Mouse (Mus musculus): ENCODE measurements around the gene Cdc42bpb. TPM values are rescaled to one million over a fixed set of nuclear protein-coding genes. Genes with fewer than 3 reads are reported as not detected.

The Cdc42bpb gene
- total and polyA plus RNA-seq, 2 experiments: 19.5 to 122 TPM

DNA sequence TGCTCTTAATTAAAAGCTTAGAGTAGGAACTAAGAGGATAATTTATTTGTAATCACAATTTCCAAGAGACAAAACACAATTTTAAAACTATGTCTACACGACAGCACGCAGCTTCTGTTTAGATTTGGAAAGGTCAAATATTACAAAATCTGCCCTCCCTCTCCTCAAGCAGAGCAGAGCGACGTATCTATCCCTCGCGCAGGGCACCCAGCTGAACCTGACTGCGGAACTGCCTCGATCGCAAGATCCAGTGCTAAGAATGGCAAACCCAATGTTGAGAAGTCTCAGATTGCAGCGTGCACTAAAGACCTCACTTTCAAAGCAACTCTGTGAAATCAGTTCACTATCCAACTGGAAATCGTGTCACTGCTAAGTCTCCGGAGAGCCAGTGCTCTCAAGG lies 2.0 kb downstream of the Cdc42bpb start:
- Histone ChIP-seq H3K27ac (replicated peaks; ENCODE audit: insufficient read depth, low read depth, low read length) (peak overlapping the region; percentile 98), H3K27me3 (ENCODE audit: control insufficient read depth, insufficient read depth, low read length) (no peaks in the 10 kb centered on the region), H3K4me1 (ENCODE audit: control insufficient read depth, insufficient read depth, low read length) (peaks cover 19% of the 10 kb centered on the region), H3K9ac (ENCODE audit: low read depth, low read length) (peak overlapping the region; percentile 85), H3K36me3 (ENCODE audit: control insufficient read depth, insufficient read depth, low read length) (no peaks in the 10 kb centered on the region), H3K79me2 (ENCODE audit: control insufficient read depth, insufficient read depth, low read length) (peaks cover 21% of the 10 kb centered on the region), H3K4me3 (ENCODE audit: insufficient read depth, low read depth, low read length) (peak overlapping the region; percentile 93)
- TF ChIP-seq CTCF (IDR thresholded peaks at IDR 0.05; ENCODE audit: low read depth, low read length): no peak
- 0 out of 2 replicates have a peak, but pooled peaks have one; percentile 9 for TF ChIP-seq POLR2A (IDR thresholded peaks at IDR 0.05; ENCODE audit: extremely low read depth, insufficient read depth, low read length)
- peak; percentile 81 for DNase-seq (ENCODE audit: extremely low read depth, low read depth, low spot score)
- WGBS: 2% methylated on average over 12 of the region's 12 CpGs

- peak; percentile 77 for DNase-seq (ENCODE audit: extremely low read depth, low read depth, low spot score)
- H3K27ac ChIP-seq (replicated peaks; ENCODE audit: insufficient read depth, low read depth, low read length): peak overlapping the region; percentile 98
- peak overlapping the region; percentile 51 for H3K4me3 ChIP-seq (ENCODE audit: insufficient read depth, low read depth, low read length)
- 7% methylated on average over 10 of the region's 10 CpGs for WGBS
- H3K79me2 ChIP-seq (ENCODE audit: control insufficient read depth, insufficient read depth, low read length): peaks cover 28% of the 10 kb centered on the region
- H3K4me1 ChIP-seq (ENCODE audit: control insufficient read depth, insufficient read depth, low read length): peaks cover 25% of the 10 kb centered on the region
- H3K9ac ChIP-seq (ENCODE audit: low read depth, low read length): peak overlapping the region; percentile 76
- H3K36me3 ChIP-seq (ENCODE audit: control insufficient read depth, insufficient read depth, low read length): no peaks in the 10 kb centered on the region
- TF ChIP-seq CTCF (IDR thresholded peaks at IDR 0.05; ENCODE audit: low read depth, low read length) (no peak), POLR2A (IDR thresholded peaks at IDR 0.05; ENCODE audit: extremely low read depth, insufficient read depth, low read length) (no peak)
- no peaks in the 10 kb centered on the region for H3K27me3 ChIP-seq (ENCODE audit: control insufficient read depth, insufficient read depth, low read length)
These were observed 2.8 kb downstream of the Cdc42bpb start for GRCm38 (mm10) chr12:111374727-111375126.

GRCm38 (mm10) chr12:111373411-111373810 lies 4.1 kb downstream of the Cdc42bpb start:
- H3K27me3 ChIP-seq (ENCODE audit: control insufficient read depth, insufficient read depth, low read length): no peaks in the 10 kb centered on the region
- 16% methylated on average over 6 of the region's 6 CpGs for WGBS
- no peak overlapping the region for H3K4me3 ChIP-seq (ENCODE audit: insufficient read depth, low read depth, low read length)
- H3K27ac ChIP-seq (replicated peaks; ENCODE audit: insufficient read depth, low read depth, low read length): peak overlapping the region; percentile 77
- H3K4me1 ChIP-seq (ENCODE audit: control insufficient read depth, insufficient read depth, low read length): peaks cover 30% of the 10 kb centered on the region
- no peak for TF ChIP-seq CTCF (IDR thresholded peaks at IDR 0.05; ENCODE audit: low read depth, low read length)
- H3K9ac ChIP-seq (ENCODE audit: low read depth, low read length): no peak overlapping the region
- DNase-seq (ENCODE audit: extremely low read depth, low read depth, low spot score): peak; percentile 92
- no peaks in the 10 kb centered on the region for H3K36me3 ChIP-seq (ENCODE audit: control insufficient read depth, insufficient read depth, low read length)
- peaks cover 37% of the 10 kb centered on the region for H3K79me2 ChIP-seq (ENCODE audit: control insufficient read depth, insufficient read depth, low read length)

DNA sequence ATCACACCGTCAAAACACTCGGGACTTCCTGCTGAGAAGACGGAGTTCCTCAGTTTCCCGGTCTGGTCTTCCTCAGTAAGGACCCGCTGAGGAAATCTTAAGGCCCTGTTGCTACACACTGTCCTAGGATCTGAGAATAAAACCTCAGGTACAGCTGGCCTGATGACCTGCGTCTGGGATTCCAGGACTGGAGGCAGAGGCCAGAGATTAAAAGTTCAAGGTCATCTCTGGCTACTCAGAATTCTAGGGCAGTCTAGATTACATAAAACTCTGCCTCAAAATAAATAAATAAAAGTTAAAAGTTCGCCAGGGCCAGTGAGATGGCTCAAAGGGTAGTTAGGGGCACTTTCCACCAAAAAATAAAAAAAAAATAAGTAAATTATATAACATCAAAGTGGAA lies 5.6 kb downstream of the Cdc42bpb start:
- WGBS: 25% methylated on average over 7 of the region's 7 CpGs
- Histone ChIP-seq H3K27me3 (ENCODE audit: control insufficient read depth, insufficient read depth, low read length) (no peaks in the 10 kb centered on the region), H3K4me1 (ENCODE audit: control insufficient read depth, insufficient read depth, low read length) (peaks cover 41% of the 10 kb centered on the region), H3K27ac (replicated peaks; ENCODE audit: insufficient read depth, low read depth, low read length) (peak overlapping the region; percentile 53), H3K9ac (ENCODE audit: low read depth, low read length) (no peak overlapping the region), H3K36me3 (ENCODE audit: control insufficient read depth, insufficient read depth, low read length) (no peaks in the 10 kb centered on the region), H3K79me2 (ENCODE audit: control insufficient read depth, insufficient read depth, low read length) (peaks cover 49% of the 10 kb centered on the region), H3K4me3 (ENCODE audit: insufficient read depth, low read depth, low read length) (no peak overlapping the region)
- DNase-seq (ENCODE audit: extremely low read depth, low read depth, low spot score): peak; percentile 92
- TF ChIP-seq POLR2A (IDR thresholded peaks at IDR 0.05; ENCODE audit: extremely low read depth, insufficient read depth, low read length) (no peak), CTCF (IDR thresholded peaks at IDR 0.05; ENCODE audit: low read depth, low read length) (no peak)

- H3K9ac ChIP-seq (ENCODE audit: low read depth, low read length): no peak overlapping the region
- peaks cover 44% of the 10 kb centered on the region for H3K4me1 ChIP-seq (ENCODE audit: control insufficient read depth, insufficient read depth, low read length)
- TF ChIP-seq POLR2A (IDR thresholded peaks at IDR 0.05; ENCODE audit: extremely low read depth, insufficient read depth, low read length) (no peak), CTCF (IDR thresholded peaks at IDR 0.05; ENCODE audit: low read depth, low read length) (peak; percentile 30; the same call in 1 of the 2 replicates)
- H3K79me2 ChIP-seq (ENCODE audit: control insufficient read depth, insufficient read depth, low read length): peaks cover 51% of the 10 kb centered on the region
- H3K27me3 ChIP-seq (ENCODE audit: control insufficient read depth, insufficient read depth, low read length): no peaks in the 10 kb centered on the region
- 28% methylated on average over 4 of the region's 4 CpGs for WGBS
- no peaks in the 10 kb centered on the region for H3K36me3 ChIP-seq (ENCODE audit: control insufficient read depth, insufficient read depth, low read length)
- peak overlapping the region; percentile 50 for H3K27ac ChIP-seq (replicated peaks; ENCODE audit: insufficient read depth, low read depth, low read length)
- peak; percentile 81 for DNase-seq (ENCODE audit: extremely low read depth, low read depth, low spot score)
- no peak overlapping the region for H3K4me3 ChIP-seq (ENCODE audit: insufficient read depth, low read depth, low read length)
These were observed 7.3 kb downstream of the Cdc42bpb start for GRCm38 (mm10) chr12:111370249-111370648.

DNA sequence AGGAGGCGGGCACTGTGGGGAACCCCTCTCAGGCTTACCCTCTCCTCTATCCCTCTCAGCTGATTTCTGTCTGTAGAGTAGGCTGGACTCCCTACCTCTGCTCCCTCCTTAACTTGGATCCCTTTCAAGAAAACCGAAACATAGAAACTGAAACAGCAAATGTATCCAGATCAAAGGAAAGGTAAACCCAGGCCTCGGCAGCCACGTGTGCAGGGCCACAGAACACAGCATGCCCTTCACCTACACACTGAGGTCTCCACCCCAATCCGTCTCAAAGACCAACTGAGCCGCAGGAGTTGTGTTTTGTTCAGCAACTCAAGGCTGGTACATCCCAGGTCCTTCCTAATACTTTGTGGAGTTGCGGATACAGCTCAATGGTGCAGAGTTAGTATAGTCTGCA lies 10.5 kb downstream of the Cdc42bpb start:
- Histone ChIP-seq H3K79me2 (ENCODE audit: control insufficient read depth, insufficient read depth, low read length) (peaks cover 64% of the 10 kb centered on the region), H3K4me1 (ENCODE audit: control insufficient read depth, insufficient read depth, low read length) (peaks cover 38% of the 10 kb centered on the region), H3K4me3 (ENCODE audit: insufficient read depth, low read depth, low read length) (no peak overlapping the region), H3K27me3 (ENCODE audit: control insufficient read depth, insufficient read depth, low read length) (no peaks in the 10 kb centered on the region), H3K9ac (ENCODE audit: low read depth, low read length) (no peak overlapping the region), H3K36me3 (ENCODE audit: control insufficient read depth, insufficient read depth, low read length) (no peaks in the 10 kb centered on the region), H3K27ac (replicated peaks; ENCODE audit: insufficient read depth, low read depth, low read length) (no peak overlapping the region)
- peak; percentile 66 for DNase-seq (ENCODE audit: extremely low read depth, low read depth, low spot score)
- WGBS: 27% methylated on average over 7 of the region's 7 CpGs
- TF ChIP-seq POLR2A (IDR thresholded peaks at IDR 0.05; ENCODE audit: extremely low read depth, insufficient read depth, low read length) (no peak), CTCF (IDR thresholded peaks at IDR 0.05; ENCODE audit: low read depth, low read length) (no peak)

Data from liver, adult 2 months (tissue).